Mouse (Mus musculus) CH12.LX (cell line): ENCODE measurements around the gene Gla.

Source experiments
- CTCF ChIP-seq, 2 experiments: IDR thresholded peaks in 1 of 2; conservative IDR thresholded peaks in 1 of 2; 2 replicates each; pipeline ENCODE4 v1.5.1; 2011 to 2012; ENCODE audit warnings: low read depth in 2 of 2, low read length in 2 of 2, improper control_type of control experiment in 1 of 2, inconsistent platforms in 1 of 2, mild to moderate bottlenecking in 1 of 2, moderate library complexity in 1 of 2
- E2F4 ChIP-seq: IDR thresholded peaks from 2 replicates; pipeline ENCODE4 v1.6.1; 2011; ENCODE audit warnings: low read depth, low read length, improper control_type of control experiment; ENCODE audit not compliant: insufficient replicate concordance
- EP300 ChIP-seq: IDR thresholded peaks from 2 replicates; pipeline ENCODE4 v1.6.1; 2011; ENCODE audit warnings: low read length, improper control_type of control experiment
- PAX5 ChIP-seq: IDR thresholded peaks from 2 replicates; pipeline ENCODE4 v1.6.1; 2012; ENCODE audit warnings: low read length, inconsistent platforms, mixed read lengths
- USF1 ChIP-seq: IDR thresholded peaks from 2 replicates; pipeline ENCODE4 v1.6.1; 2014; ENCODE audit warnings: low read depth, mild to moderate bottlenecking, inconsistent platforms, low read length, improper control_type of control experiment
- ZNF384 ChIP-seq: IDR thresholded peaks from 2 replicates; pipeline ENCODE4 v1.6.1; 2012; ENCODE audit warnings: low read depth, low read length, improper control_type of control experiment, inconsistent platforms

DNA sequence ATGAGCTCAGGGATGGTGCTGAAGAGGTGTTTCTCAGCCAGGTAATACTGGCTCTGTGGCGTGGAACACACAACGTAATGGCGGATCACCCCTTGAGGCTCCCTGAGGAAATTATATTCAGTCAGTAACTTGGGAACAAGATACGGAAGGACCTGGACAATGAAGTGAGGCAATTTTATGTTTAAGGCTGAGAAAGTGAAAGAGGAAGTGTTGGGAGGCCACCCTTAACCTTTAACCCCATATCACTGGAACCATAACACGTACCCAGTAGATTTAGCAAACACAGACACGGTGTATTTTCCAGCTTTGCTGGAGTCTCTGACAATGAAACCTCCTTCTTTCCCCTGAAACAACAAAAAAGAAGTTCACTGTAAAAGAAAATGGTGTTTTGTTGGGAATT is 46.5 kb downstream of the Gla start:
- TF ChIP-seq CTCF (conservative IDR thresholded peaks at IDR 0.05 in 1 of 2, IDR thresholded peaks at IDR 0.05 in 1 of 2; ENCODE audit: low read depth in 2 of 2, low read length in 2 of 2) (no peak), ZNF384 (no peak), PAX5 (no peak), EP300 (no peak), USF1 (no peak), E2F4 (no peak)
